Comparison of ENCODE assay signal across 8 mouse cellular contexts in the genomic region with DNA sequence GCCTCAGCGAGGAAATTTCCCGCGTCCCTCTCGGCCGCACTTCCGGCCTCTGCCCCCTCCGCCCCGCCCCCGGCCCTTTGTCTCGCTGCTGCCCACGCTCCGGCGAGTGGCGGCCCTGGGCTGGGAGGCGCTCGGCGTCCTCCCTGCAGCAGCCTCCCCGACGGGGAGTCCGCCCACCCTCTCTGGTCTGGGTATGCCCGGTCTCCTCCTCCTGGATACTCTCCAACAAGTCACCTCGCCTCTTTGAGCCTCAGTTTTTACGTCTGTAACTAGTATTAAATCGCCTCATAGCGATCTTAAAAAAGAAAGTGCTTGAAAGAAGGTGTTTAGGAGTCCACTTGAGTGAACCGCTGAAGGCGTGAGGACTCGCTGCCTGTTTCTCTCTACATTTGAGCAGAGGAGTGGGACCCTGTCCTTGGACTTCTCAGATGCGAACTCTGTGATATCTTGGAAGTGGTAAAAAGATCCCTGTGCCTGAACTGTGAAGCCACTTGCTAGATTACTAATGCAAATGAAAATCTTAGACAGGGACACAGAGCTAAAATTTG. TPM values are rescaled to one million over a fixed set of nuclear protein-coding genes. Genes with fewer than 3 reads are reported as not detected.
DNase-seq lines count a peak whose midpoint lies in the region; ATAC-seq and TF ChIP-seq lines count a peak whose summit lies in the region.

Gprin1 (minus strand) TSS at position 11 of the 548 bp plus-strand sequence.

- intact Hi-C loops in heart, postnatal 25 days (cut with DNase I): no loop called here

- ATAC-seq in hindbrain, embryonic 15.5 days (ENCODE audit: low FRiP score, low read depth): peak; percentile 69; the same call in 1 of the 2 replicates

- H3K4me2 ChIP-seq in hindbrain, embryonic 15.5 days: peak within 1 kb of the TSS; percentile 84

- TF ChIP-seq CTCF in layer of hippocampus, adult 2 months (conservative IDR thresholded peaks at IDR 0.05): no peak

- peak in 1 of 2 experiments; percentile 28 for DNase-seq in layer of hippocampus, adult 2 months (ENCODE audit: low spot score in 2 of 2)
- DNase-seq in layer of hippocampus, adult 11-12 months (ENCODE audit: low spot score): no peak
- peak; percentile 85 to 88 for DNase-seq in cerebellum, postnatal 10 days
- DNase-seq in mesoderm, embryonic 11.5 days (ENCODE audit: low read depth, low spot score): peak; percentile 63
- no peak for DNase-seq in urinary bladder, postnatal 36 days (ENCODE audit: low spot score in 2 of 2)
- DNase-seq in urinary bladder, postnatal 25 days (ENCODE audit: low spot score): no peak
- DNase-seq in heart, postnatal 25 days (ENCODE audit: low spot score): no peak

- H3K4me1 ChIP-seq in hindbrain, embryonic 15.5 days (replicated peaks): peaks cover 68% of the 10 kb centered on the region

- no peaks in the 10 kb centered on the region for H3K27me3 ChIP-seq in hindbrain, embryonic 15.5 days

- WGBS in hindbrain, embryonic 15.5 days: 2% methylated on average over 29 of the region's 29 CpGs

- H3K27ac ChIP-seq in layer of hippocampus, adult 2 months: peak within 1 kb of the TSS; percentile 96
- H3K27ac ChIP-seq in hindbrain, embryonic 15.5 days (replicated peaks): peak within 1 kb of the TSS; percentile 95

- H3K9ac ChIP-seq in hindbrain, embryonic 15.5 days: peak within 1 kb of the TSS; percentile 70

- peaks cover 2% of the 10 kb centered on the region; the same call in 1 of the 2 replicates for H3K36me3 ChIP-seq in hindbrain, embryonic 15.5 days

- H3K9me3 ChIP-seq in hindbrain, embryonic 15.5 days: no peaks in the 10 kb centered on the region

- peak within 1 kb of the TSS; percentile 67 for H3K4me3 ChIP-seq in layer of hippocampus, adult 2 months
- H3K4me3 ChIP-seq in hindbrain, embryonic 15.5 days: peak within 1 kb of the TSS; percentile 63

RNA-seq across cellular contexts. Expression of gene Gprin1, which starts in this region (rescaled TPM):
- total RNA-seq in layer of hippocampus, adult 2 months (2021): 100 to 1,000 TPM; 146 to 150 TPM
- polyA plus RNA-seq in hindbrain, embryonic 15.5 days (2015; fragmentation: Nextera tagmentation; extraction: Ambion mirVana): 24.8 and 33.9 TPM in 2 replicates
- total RNA-seq in heart, postnatal 25 days (2021): not detected

Comparison
In these comparisons a context has a peak if more than half of its experiments do, and no peak if none do; other contexts are left out.
1. RNA of gene Gprin1 (total RNA-seq): 146 to 150 TPM in layer of hippocampus, adult 2 months; not detected in heart, postnatal 25 days; every median in the first group is over 100 times any median in the second.
2. DNase-seq: peak in cerebellum, postnatal 10 days (2 of 2) and mesoderm, embryonic 11.5 days (single experiment); none in layer of hippocampus, adult 11-12 months (single experiment), urinary bladder, postnatal 36 days (0 of 2), urinary bladder, postnatal 25 days (single experiment) and heart, postnatal 25 days (single experiment).